Mouse (Mus musculus) forebrain, postnatal 0 days (tissue): ENCODE data around the gene Rgs8. TPM values are rescaled to one million over a fixed set of nuclear protein-coding genes. Genes with fewer than 3 reads are reported as not detected.

Source experiments
- ATAC-seq: fragments of 200-750 bp; cut with Nextera tagmentation; 2 replicates; pipeline ENCODE4 v1.8.0; 2017; ENCODE audit warnings: mild to moderate bottlenecking, moderate library complexity
- DNase-seq: peaks from one replicate; pipeline ENCODE4 v3.0.0-alpha.2; 2015
- H3K27ac ChIP-seq: fragments of 300-500 bp; sonication (generic); 2 replicates; pipeline ENCODE4 v1.5.1; 2014; ENCODE audit warnings: low read depth, mild to moderate bottlenecking, antibody characterized with exemption, low read length, moderate library complexity, mixed read lengths
- H3K27me3 ChIP-seq: fragments of 300-500 bp; sonication (generic); 2 replicates; pipeline ENCODE4 v1.6.1; 2014; ENCODE audit warnings: mild to moderate bottlenecking, low read length, mixed read lengths; ENCODE audit not compliant: insufficient read depth
- H3K36me3 ChIP-seq: fragments of 300-500 bp; sonication (generic); 2 replicates; pipeline ENCODE4 v1.6.1; 2014; ENCODE audit warnings: mild to moderate bottlenecking, moderate library complexity; ENCODE audit not compliant: insufficient read depth
- H3K4me1 ChIP-seq: fragments of 300-500 bp; sonication (generic); 2 replicates; pipeline ENCODE4 v1.6.1; 2014; ENCODE audit warnings: antibody characterized with exemption; ENCODE audit not compliant: insufficient read depth
- H3K4me2 ChIP-seq: fragments of 300-500 bp; sonication (generic); 2 replicates; pipeline ENCODE4 v1.6.1; 2014; ENCODE audit warnings: low read depth, mild to moderate bottlenecking, moderate library complexity
- H3K4me3 ChIP-seq: fragments of 300-500 bp; sonication (generic); 2 replicates; pipeline ENCODE4 v1.5.1; 2014; ENCODE audit warnings: low read depth, low read length, mixed read lengths
- H3K9ac ChIP-seq: fragments of 300-500 bp; sonication (generic); 2 replicates; pipeline ENCODE4 v1.6.1; 2014; ENCODE audit warnings: mild to moderate bottlenecking
- H3K9me3 ChIP-seq: fragments of 300-500 bp; sonication (generic); 2 replicates; pipeline ENCODE4 v1.6.1; 2016; ENCODE audit warnings: low read length
- CTCF ChIP-seq: sonication (generic); IDR thresholded peaks from 2 replicates; pipeline ENCODE4 v1.5.1; 2016; ENCODE audit warnings: antibody characterized with exemption, control low read depth, low read depth
- WGBS: fragments of 180-500 bp; shearing (Covaris S2); extraction: QIAGEN DNeasy Blood & Tissue Kit; methylation state at CpG from one replicate; pipeline ENCODE4 v1.1.7; 2014; 5-methylcytosine and 5-hydroxymethylcytosine counted together
- polyA plus RNA-seq: library from polyadenylated mRNA; unstranded; fragments of >200 nt; fragmentation: Nextera tagmentation; extraction: Ambion mirVana; gene quantifications from 2 replicates; pipeline ENCODE4 v1.2.1, GENCODE M21; 2015
- total RNA-seq: library from RNA; depleted of rRNA; stranded (reverse); fragments of >200 nt; gene quantifications from 2 replicates; pipeline ENCODE4 v1.2.3, GENCODE M21; 2014

The Rgs8 gene
- total and polyA plus RNA-seq, 2 experiments from 2014 or later = 16.6 to 22.7 TPM

DNA sequence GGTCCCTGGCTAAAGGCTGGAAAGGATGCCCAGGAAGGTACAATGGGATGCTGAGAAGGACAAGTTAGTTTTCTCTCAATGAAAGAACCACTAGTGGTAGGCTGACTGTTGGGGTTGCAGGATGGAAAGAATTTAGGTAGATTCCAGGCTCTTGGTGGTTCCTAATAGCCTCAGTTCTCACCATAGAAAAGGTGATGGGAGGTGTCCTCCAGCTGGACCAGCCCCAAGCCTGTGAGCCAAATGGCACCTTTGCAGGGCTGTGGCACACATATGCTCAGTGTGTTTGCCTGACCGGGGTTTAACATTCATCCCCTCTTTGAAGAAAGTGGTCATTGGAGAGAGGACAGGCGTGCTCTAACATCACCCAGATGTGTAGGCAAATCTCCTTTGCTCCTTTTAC lies 28.2 kb downstream of the Rgs8 start:
- TF ChIP-seq CTCF = no peak
- no peak overlapping the region for H3K27ac ChIP-seq
- H3K4me1 ChIP-seq = peaks cover 12% of the 10 kb centered on the region; the same call in 1 of the 2 replicates
- 85% methylated on average over 2 of the region's 2 CpGs for WGBS
- DNase-seq = no peak
- H3K27me3 ChIP-seq = no peaks in the 10 kb centered on the region
- H3K9me3 ChIP-seq = no peaks in the 10 kb centered on the region
- H3K4me3 ChIP-seq = no peak overlapping the region
- no peak for ATAC-seq
- no peak overlapping the region for H3K9ac ChIP-seq
- no peaks in the 10 kb centered on the region for H3K36me3 ChIP-seq
- H3K4me2 ChIP-seq = no peak overlapping the region

- Histone ChIP-seq H3K36me3 (no peaks in the 10 kb centered on the region), H3K4me2 (no peak overlapping the region), H3K4me3 (no peak overlapping the region), H3K4me1 (peaks cover 12% of the 10 kb centered on the region; the same call in 1 of the 2 replicates), H3K27ac (no peak overlapping the region), H3K9ac (no peak overlapping the region), H3K27me3 (no peaks in the 10 kb centered on the region), H3K9me3 (no peaks in the 10 kb centered on the region)
- TF ChIP-seq CTCF = no peak
- WGBS = 78% methylated on average over 11 of the region's 11 CpGs
- no peak for DNase-seq
- ATAC-seq = no peak
Measured at GRCm38 (mm10) chr1:153683190-153683589, 30.4 kb downstream of the Rgs8 start.

DNA sequence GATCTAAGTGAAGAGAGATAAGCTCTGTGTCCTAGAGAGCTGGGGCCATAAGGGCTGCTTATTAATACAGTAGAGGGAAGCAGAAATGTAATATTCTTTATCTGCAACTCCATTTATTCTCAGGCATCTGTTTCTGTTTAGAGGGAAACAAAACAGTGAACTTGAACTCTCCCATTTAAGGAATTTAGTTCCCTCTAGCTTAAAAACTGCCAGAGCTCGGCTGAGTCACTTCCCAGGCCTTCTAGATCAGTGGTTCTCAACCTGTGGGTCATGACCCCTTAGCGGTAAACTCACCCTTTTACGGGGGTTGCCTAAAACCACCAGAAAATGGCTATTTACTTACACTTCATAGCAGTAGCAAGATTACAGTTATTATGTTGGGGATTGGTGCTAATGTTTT lies 32.8 kb downstream of the Rgs8 start:
- Histone ChIP-seq H3K27me3 (no peaks in the 10 kb centered on the region), H3K27ac (no peak overlapping the region), H3K4me1 (no peaks in the 10 kb centered on the region), H3K9ac (no peak overlapping the region), H3K9me3 (no peaks in the 10 kb centered on the region), H3K4me3 (no peak overlapping the region), H3K36me3 (no peaks in the 10 kb centered on the region), H3K4me2 (no peak overlapping the region)
- 73% methylated on average over 3 of the region's 3 CpGs for WGBS
- ATAC-seq (no peak), DNase-seq (no peak)
- no peak for TF ChIP-seq CTCF

- H3K4me1 ChIP-seq = no peaks in the 10 kb centered on the region
- H3K4me2 ChIP-seq = no peak overlapping the region
- H3K27me3 ChIP-seq = no peaks in the 10 kb centered on the region
- no peak for ATAC-seq
- no peaks in the 10 kb centered on the region for H3K36me3 ChIP-seq
- no peak for TF ChIP-seq CTCF
- no peak for DNase-seq
- H3K9ac ChIP-seq = no peak overlapping the region
- no peaks in the 10 kb centered on the region for H3K9me3 ChIP-seq
- H3K27ac ChIP-seq = no peak overlapping the region
- no peak overlapping the region for H3K4me3 ChIP-seq
- 87% methylated on average over 6 of the region's 6 CpGs for WGBS
Measured at GRCm38 (mm10) chr1:153692526-153692925, 39.7 kb downstream of the Rgs8 start.

DNA sequence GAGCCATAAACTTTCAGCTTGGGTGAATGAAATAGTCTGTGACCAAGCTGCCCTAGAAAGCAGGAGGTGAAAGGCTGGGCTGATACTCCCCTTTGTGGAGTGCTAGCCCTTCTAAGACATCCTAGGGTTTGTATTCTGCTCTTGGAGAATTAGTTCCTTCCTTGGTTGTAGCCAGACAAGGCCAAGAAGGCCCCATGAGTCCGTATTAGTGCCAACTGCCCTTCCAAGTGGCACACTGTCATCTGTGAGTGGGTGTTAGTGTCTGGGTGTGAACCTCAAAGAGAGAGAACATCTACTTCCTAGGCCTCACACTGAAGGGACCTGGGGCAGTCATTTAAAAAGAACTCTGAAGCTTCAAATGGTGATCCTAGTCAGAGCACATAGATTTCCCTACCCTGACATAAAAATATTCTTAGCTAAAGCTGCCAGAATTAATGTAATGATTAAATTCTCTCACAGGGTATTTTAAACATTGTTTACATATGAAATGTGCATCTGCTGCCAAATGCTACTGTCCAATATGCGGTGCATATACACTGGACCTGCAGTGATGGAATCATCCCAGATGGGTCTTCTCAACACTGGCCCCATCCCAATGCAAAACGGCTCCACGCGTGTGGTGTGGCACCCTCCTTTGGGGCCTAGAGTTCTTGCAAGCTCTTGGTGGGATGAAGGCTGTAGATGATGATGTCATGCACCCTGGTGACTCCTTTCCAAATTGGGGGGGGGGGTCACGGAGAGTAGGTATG lies 41.7 kb downstream of the Rgs8 start:
- Histone ChIP-seq H3K9ac (no peak overlapping the region), H3K4me1 (no peaks in the 10 kb centered on the region), H3K27ac (no peak overlapping the region), H3K9me3 (no peaks in the 10 kb centered on the region), H3K4me2 (no peak overlapping the region), H3K4me3 (no peak overlapping the region), H3K36me3 (no peaks in the 10 kb centered on the region), H3K27me3 (no peaks in the 10 kb centered on the region)
- WGBS = 81% methylated on average over 6 of the region's 6 CpGs
- TF ChIP-seq CTCF = no peak
- ATAC-seq (no peak), DNase-seq (no peak)

DNA sequence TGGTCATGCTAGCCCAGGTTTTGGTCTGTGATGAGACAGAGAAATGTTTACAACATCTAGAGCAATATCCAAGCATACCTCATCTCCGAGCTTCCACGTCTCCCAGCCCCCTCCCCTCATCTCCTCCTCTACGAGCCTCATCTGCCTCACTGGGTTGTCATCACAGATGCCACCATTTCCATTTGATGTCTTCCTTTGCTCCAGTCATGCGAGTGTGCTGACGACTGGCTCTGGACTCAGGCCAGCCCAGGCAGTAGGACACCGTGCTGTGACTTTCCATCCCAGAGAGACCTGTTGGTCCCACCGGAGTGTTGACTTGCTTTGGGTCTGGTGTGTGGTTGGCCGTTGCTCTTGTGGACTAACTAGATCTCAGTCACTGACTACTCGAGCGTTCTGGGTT lies 42.6 kb downstream of the Rgs8 start:
- Histone ChIP-seq H3K4me3 (no peak overlapping the region), H3K9ac (no peak overlapping the region), H3K4me2 (no peak overlapping the region), H3K27ac (no peak overlapping the region), H3K27me3 (no peaks in the 10 kb centered on the region), H3K4me1 (no peaks in the 10 kb centered on the region), H3K36me3 (no peaks in the 10 kb centered on the region), H3K9me3 (no peaks in the 10 kb centered on the region)
- no peak for ATAC-seq
- TF ChIP-seq CTCF = no peak
- no peak for DNase-seq
- WGBS = 87% methylated on average over 10 of the region's 10 CpGs

DNA sequence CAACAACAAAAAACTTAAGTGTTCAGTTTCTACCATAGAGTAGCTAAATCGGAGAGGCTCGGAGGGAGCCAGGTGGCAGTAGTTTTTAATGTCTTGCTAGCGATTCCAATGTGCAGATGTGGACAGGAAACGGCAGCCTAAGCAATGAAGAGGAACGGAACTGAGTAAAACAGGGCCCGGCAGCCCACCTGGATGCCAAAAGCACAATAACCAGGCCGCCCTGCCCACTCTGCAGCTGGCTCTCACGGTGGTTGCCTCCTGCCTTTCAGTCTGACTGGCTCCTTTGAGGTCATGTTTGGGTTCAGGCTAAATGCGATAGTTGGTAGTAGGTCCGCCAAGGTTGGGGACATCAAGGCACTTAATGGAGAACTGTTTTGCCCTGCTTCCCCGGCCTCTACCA lies 43.3 kb downstream of the Rgs8 start:
- H3K4me3 ChIP-seq = no peak overlapping the region
- H3K4me2 ChIP-seq = no peak overlapping the region
- H3K9ac ChIP-seq = no peak overlapping the region
- no peak for TF ChIP-seq CTCF
- 91% methylated on average over 11 of the region's 11 CpGs for WGBS
- H3K4me1 ChIP-seq = no peaks in the 10 kb centered on the region
- H3K9me3 ChIP-seq = no peaks in the 10 kb centered on the region
- ATAC-seq = no peak
- no peaks in the 10 kb centered on the region for H3K36me3 ChIP-seq
- no peak for DNase-seq
- H3K27me3 ChIP-seq = no peaks in the 10 kb centered on the region
- no peak overlapping the region for H3K27ac ChIP-seq

- H3K36me3 ChIP-seq = no peaks in the 10 kb centered on the region
- 95% methylated on average over 4 of the region's 4 CpGs for WGBS
- no peaks in the 10 kb centered on the region for H3K27me3 ChIP-seq
- H3K9ac ChIP-seq = no peak overlapping the region
- H3K4me1 ChIP-seq = no peaks in the 10 kb centered on the region
- DNase-seq (no peak), ATAC-seq (no peak)
- H3K27ac ChIP-seq = no peak overlapping the region
- no peak overlapping the region for H3K4me2 ChIP-seq
- H3K4me3 ChIP-seq = no peak overlapping the region
- no peak for TF ChIP-seq CTCF
- H3K9me3 ChIP-seq = no peaks in the 10 kb centered on the region
Measured at GRCm38 (mm10) chr1:153696541-153696940, 43.7 kb downstream of the Rgs8 start.
